Mouse (Mus musculus) forebrain, embryonic 10.5 days (tissue): ENCODE results near the gene Phactr1. TPM values are rescaled to one million over a fixed set of nuclear protein-coding genes. Genes with fewer than 3 reads are reported as not detected.

Source experiments
- DNase-seq: peaks from one replicate; pipeline ENCODE4 v3.0.0-alpha.2; 2017; ENCODE audit warnings: low spot score; ENCODE audit errors: extremely low spot score
- H3K27ac ChIP-seq: fragments of 300-500 bp; sonication (generic); 2 replicates; pipeline ENCODE4 v1.5.1; 2016; ENCODE audit warnings: mild to moderate bottlenecking
- H3K27me3 ChIP-seq: fragments of 300-500 bp; sonication (generic); 2 replicates; pipeline ENCODE4 v1.6.1; 2016; ENCODE audit warnings: mild to moderate bottlenecking; ENCODE audit not compliant: poor library complexity, severe bottlenecking
- H3K36me3 ChIP-seq: fragments of 300-500 bp; sonication (generic); replicated peaks from 2 replicates; pipeline ENCODE4 v1.6.1; 2016; ENCODE audit warnings: mild to moderate bottlenecking, moderate library complexity
- H3K4me1 ChIP-seq: fragments of 300-500 bp; sonication (generic); 2 replicates; pipeline ENCODE4 v1.6.1; 2016
- H3K4me3 ChIP-seq: fragments of 300-500 bp; sonication (generic); 2 replicates; pipeline ENCODE4 v1.5.1; 2016; ENCODE audit warnings: mild to moderate bottlenecking, moderate library complexity
- H3K9me3 ChIP-seq: fragments of 300-500 bp; sonication (generic); 2 replicates; pipeline ENCODE4 v1.6.1; 2016; ENCODE audit warnings: mild to moderate bottlenecking, moderate library complexity
- WGBS: fragments of 180-500 bp; shearing (Covaris S2); methylation state at CpG from one replicate; pipeline ENCODE4 v1.1.7; 2016; 5-methylcytosine and 5-hydroxymethylcytosine counted together
- polyA plus RNA-seq: library from polyadenylated mRNA; unstranded; fragments of >200 nt; fragmentation: Nextera tagmentation; extraction: Ambion mirVana; gene quantifications from 2 replicates; pipeline ENCODE4 v1.2.1, GENCODE M21; 2016

Phactr1 gene
- polyA plus RNA-seq, 1 experiment from 2014 or later, result 5.5 TPM

- Histone ChIP-seq H3K4me3 (no peak overlapping the region), H3K27ac (no peak overlapping the region), H3K4me1 (no peaks in the 10 kb centered on the region), H3K27me3 (0 out of 2 replicates have a peak, but pooled peaks cover 3% of the 10 kb centered on the region), H3K36me3 (no peaks in the 10 kb centered on the region), H3K9me3 (peaks cover 3% of the 10 kb centered on the region; the same call in 1 of the 2 replicates)
- no peak for DNase-seq
- 79% methylated on average over 6 of the region's 6 CpGs for WGBS
These were observed 356.1 kb downstream of the Phactr1 start for GRCm38 (mm10) chr13:43036510-43036909.

- H3K4me1 ChIP-seq, result no peaks in the 10 kb centered on the region
- H3K27ac ChIP-seq, result no peak overlapping the region
- 84% methylated on average over 4 of the region's 4 CpGs for WGBS
- H3K36me3 ChIP-seq, result no peaks in the 10 kb centered on the region
- no peak for DNase-seq
- H3K9me3 ChIP-seq, result no peaks in the 10 kb centered on the region
- no peak overlapping the region for H3K4me3 ChIP-seq
- H3K27me3 ChIP-seq, result no peaks in the 10 kb centered on the region
These were observed 362.3 kb downstream of the Phactr1 start for GRCm38 (mm10) chr13:43042766-43043165.

DNA sequence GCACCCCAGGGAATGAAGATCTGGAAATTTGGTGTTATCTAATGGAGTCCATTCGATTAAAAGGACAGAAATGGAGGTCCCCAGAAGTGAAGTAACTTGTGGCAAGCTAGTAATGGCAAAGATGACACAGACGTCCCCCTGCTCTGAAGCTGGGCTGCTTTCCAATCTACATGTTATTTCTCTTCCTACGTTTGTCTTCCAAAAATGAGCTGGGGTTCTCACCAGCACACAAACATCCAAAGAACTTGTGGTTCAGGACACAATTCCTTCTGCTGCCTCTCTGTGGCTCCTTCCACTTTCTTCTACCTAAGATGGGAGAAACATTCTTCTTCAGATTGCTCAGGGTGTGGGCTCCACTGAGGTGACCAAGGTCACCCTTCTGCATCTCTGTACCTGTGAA is 368.1 kb downstream of the Phactr1 start:
- H3K27ac ChIP-seq, result no peak overlapping the region
- H3K27me3 ChIP-seq, result no peaks in the 10 kb centered on the region
- 79% methylated on average over 3 of the region's 3 CpGs for WGBS

GRCm38 (mm10) chr13:43053201-43053600 is 372.8 kb downstream of the Phactr1 start:
- no peak for DNase-seq
- Histone ChIP-seq H3K36me3 (no peaks in the 10 kb centered on the region), H3K9me3 (no peaks in the 10 kb centered on the region), H3K27me3 (no peaks in the 10 kb centered on the region), H3K27ac (no peak overlapping the region), H3K4me1 (peaks cover 13% of the 10 kb centered on the region), H3K4me3 (no peak overlapping the region)
- WGBS, result 93% methylated on average over 1 of the region's 1 CpGs

More for the DNA sequence above, 368.1 kb downstream of the Phactr1 start:
- Histone ChIP-seq H3K4me3 (no peak overlapping the region), H3K4me1 (no peaks in the 10 kb centered on the region), H3K36me3 (no peaks in the 10 kb centered on the region), H3K9me3 (no peaks in the 10 kb centered on the region)
- DNase-seq, result no peak

DNA sequence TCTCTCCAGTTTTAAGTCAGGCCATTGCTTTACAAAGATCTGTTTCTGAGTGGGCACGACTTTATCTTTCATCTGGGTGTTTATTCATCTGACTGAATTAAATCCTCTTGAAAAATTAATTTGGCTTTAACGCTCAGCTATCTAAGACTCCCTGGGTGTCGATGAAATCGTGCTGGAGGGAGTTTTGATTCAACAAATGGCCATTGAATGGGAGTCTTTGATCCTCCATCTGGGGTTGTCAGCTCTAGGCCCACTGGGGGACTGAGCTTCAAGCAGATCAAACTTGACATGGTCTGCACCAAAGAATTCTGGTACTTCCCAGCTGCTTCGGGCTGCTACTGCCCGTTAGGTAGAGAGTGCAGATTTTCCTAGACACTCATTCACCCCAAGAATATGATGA is 374.7 kb downstream of the Phactr1 start:
- Histone ChIP-seq H3K4me3 (no peak overlapping the region), H3K27ac (no peak overlapping the region), H3K27me3 (no peaks in the 10 kb centered on the region), H3K9me3 (no peaks in the 10 kb centered on the region), H3K36me3 (no peaks in the 10 kb centered on the region), H3K4me1 (peaks cover 13% of the 10 kb centered on the region)
- 61% methylated on average over 6 of the region's 6 CpGs for WGBS
- DNase-seq, result no peak

- DNase-seq, result no peak
- H3K27ac ChIP-seq, result no peak overlapping the region
- H3K36me3 ChIP-seq, result no peaks in the 10 kb centered on the region
- H3K4me3 ChIP-seq, result no peak overlapping the region
- no peaks in the 10 kb centered on the region for H3K9me3 ChIP-seq
- peaks cover 13% of the 10 kb centered on the region for H3K4me1 ChIP-seq
- no peaks in the 10 kb centered on the region for H3K27me3 ChIP-seq
- 92% methylated on average over 2 of the region's 2 CpGs for WGBS
These were observed 376.7 kb downstream of the Phactr1 start for GRCm38 (mm10) chr13:43057104-43057503.

- Histone ChIP-seq H3K27me3 (no peaks in the 10 kb centered on the region), H3K9me3 (no peaks in the 10 kb centered on the region), H3K27ac (no peak overlapping the region), H3K36me3 (no peaks in the 10 kb centered on the region), H3K4me3 (no peak overlapping the region), H3K4me1 (no peaks in the 10 kb centered on the region)
- no peak for DNase-seq
- WGBS, result 85% methylated on average over 4 of the region's 4 CpGs
These were observed 382.9 kb downstream of the Phactr1 start for GRCm38 (mm10) chr13:43063355-43063754.

DNA sequence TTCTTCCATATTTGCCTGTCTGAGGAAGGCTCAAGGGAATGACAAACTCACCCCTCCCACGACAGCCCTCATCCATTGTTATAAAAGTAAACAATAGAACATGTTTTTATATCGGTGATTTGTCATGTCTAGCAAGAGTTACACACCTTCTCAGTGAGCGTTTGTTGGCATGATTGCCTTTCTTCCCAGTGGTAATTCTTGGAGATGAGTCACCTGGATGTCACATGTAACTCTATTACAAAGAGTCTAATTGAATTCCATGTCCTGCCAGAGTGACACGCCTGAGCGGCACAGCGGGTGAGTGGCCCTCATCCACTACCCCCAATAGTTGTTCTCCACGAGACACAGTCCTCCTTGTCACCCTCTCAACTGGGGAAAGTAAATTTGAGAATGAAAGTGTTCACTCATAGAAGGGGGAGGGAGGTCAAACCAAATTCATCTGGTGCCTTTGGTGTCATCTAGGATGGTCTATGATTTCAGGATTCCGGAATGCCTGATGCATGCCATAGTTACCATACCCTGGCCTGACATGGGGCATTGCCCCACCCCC is 388.4 kb downstream of the Phactr1 start:
- WGBS, result 88% methylated on average over 8 of the region's 8 CpGs
- Histone ChIP-seq H3K4me1 (0 out of 2 replicates have a peak, but pooled peaks cover 4% of the 10 kb centered on the region), H3K4me3 (no peak overlapping the region), H3K36me3 (no peaks in the 10 kb centered on the region), H3K27me3 (no peaks in the 10 kb centered on the region), H3K9me3 (no peaks in the 10 kb centered on the region), H3K27ac (no peak overlapping the region)
- no peak for DNase-seq

DNA sequence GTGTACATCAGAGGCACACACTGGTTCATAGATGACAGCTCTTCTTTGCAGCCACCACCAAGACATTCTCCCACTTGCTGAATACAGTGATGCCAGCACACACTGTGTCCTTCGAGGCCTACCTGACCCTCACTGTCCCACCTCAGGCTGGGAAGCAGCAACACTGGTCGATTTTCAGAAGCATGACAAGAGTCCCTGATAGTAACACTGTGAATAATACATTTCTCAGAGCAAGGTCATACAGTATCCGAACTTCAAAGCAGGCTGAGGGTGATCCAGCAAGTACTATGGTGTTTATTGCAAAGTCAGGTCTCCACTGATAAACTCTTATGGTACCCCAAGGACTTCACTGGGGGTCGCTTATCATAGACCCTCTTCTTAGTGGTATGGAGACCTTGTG is 390.1 kb downstream of the Phactr1 start:
- Histone ChIP-seq H3K27ac (no peak overlapping the region), H3K27me3 (no peaks in the 10 kb centered on the region), H3K36me3 (no peaks in the 10 kb centered on the region), H3K9me3 (no peaks in the 10 kb centered on the region), H3K4me1 (0 out of 2 replicates have a peak, but pooled peaks cover 4% of the 10 kb centered on the region), H3K4me3 (no peak overlapping the region)
- WGBS, result 86% methylated on average over 4 of the region's 4 CpGs
- no peak for DNase-seq

DNA sequence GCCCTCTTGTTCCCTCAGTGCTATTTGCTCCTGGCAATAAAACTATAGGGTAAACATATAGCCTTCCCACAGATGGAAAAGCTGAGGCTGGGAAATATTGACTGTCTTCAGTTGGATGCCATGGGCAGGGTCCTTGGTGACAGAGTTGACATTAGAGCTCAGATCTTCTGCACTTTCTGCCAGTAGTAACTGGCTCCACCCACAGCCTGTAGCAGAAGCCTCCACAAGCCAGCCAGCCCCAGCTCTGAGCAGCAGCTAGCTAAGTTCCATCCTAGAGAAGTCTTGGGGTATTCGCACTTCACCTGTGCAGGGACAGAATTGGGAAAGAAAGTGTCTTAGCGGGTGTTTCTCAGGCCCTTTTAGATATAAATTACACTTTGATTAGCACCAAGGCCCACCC is 390.5 kb downstream of the Phactr1 start:
- Histone ChIP-seq H3K36me3 (no peaks in the 10 kb centered on the region), H3K4me3 (no peak overlapping the region), H3K9me3 (no peaks in the 10 kb centered on the region), H3K4me1 (0 out of 2 replicates have a peak, but pooled peaks cover 4% of the 10 kb centered on the region), H3K27ac (no peak overlapping the region), H3K27me3 (no peaks in the 10 kb centered on the region)
- WGBS, result 94% methylated on average over 2 of the region's 2 CpGs
- DNase-seq, result no peak

- H3K27ac ChIP-seq, result no peak overlapping the region
- H3K4me1 ChIP-seq, result 0 out of 2 replicates have a peak, but pooled peaks cover 4% of the 10 kb centered on the region
- peaks cover 3% of the 10 kb centered on the region; the same call in 1 of the 2 replicates for H3K9me3 ChIP-seq
- H3K36me3 ChIP-seq, result no peaks in the 10 kb centered on the region
- DNase-seq, result no peak
- no peaks in the 10 kb centered on the region for H3K27me3 ChIP-seq
- H3K4me3 ChIP-seq, result no peak overlapping the region
- WGBS, result 88% methylated on average over 6 of the region's 6 CpGs
These were observed 395.0 kb downstream of the Phactr1 start for GRCm38 (mm10) chr13:43075456-43075855.

- H3K4me3 ChIP-seq, result no peak overlapping the region
- no peaks in the 10 kb centered on the region for H3K4me1 ChIP-seq
- H3K27me3 ChIP-seq, result no peaks in the 10 kb centered on the region
- H3K9me3 ChIP-seq, result peaks cover 3% of the 10 kb centered on the region; the same call in 1 of the 2 replicates
- no peak for DNase-seq
- H3K27ac ChIP-seq, result no peak overlapping the region
- 93% methylated on average over 9 of the region's 9 CpGs for WGBS
- no peaks in the 10 kb centered on the region for H3K36me3 ChIP-seq
These were observed 397.1 kb downstream of the Phactr1 start for GRCm38 (mm10) chr13:43077485-43077884.

DNA sequence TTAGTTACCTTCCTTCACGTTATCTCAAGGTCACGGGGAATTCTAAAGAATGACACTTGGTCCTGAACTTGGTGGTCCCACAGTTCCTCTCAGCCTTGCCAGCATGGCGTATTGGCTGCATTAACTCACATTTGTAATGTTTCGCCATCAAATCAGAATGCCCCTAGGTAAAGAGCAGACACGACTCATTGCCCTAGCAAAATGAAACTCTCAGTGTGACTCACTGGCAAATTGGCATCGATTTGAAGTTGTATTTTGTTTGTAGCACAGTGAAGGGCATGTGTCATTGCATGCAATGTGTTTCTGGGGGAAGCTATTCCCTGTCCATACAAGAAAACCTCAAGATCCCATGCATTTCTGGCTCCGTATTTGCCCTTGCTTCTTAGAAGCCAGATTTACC is 404.8 kb downstream of the Phactr1 start:
- WGBS, result 87% methylated on average over 7 of the region's 7 CpGs
- Histone ChIP-seq H3K36me3 (no peaks in the 10 kb centered on the region), H3K9me3 (no peaks in the 10 kb centered on the region), H3K27ac (no peak overlapping the region), H3K4me3 (no peak overlapping the region), H3K4me1 (no peaks in the 10 kb centered on the region), H3K27me3 (no peaks in the 10 kb centered on the region)
- DNase-seq, result no peak

GRCm38 (mm10) chr13:43094365-43094764 is 413.9 kb downstream of the Phactr1 start:
- Histone ChIP-seq H3K4me1 (no peaks in the 10 kb centered on the region), H3K27me3 (no peaks in the 10 kb centered on the region), H3K9me3 (no peaks in the 10 kb centered on the region), H3K36me3 (no peaks in the 10 kb centered on the region), H3K27ac (no peak overlapping the region), H3K4me3 (no peak overlapping the region)
- 53% methylated on average over 7 of the region's 7 CpGs for WGBS
- peak; percentile 35 for DNase-seq
